Mouse (Mus musculus) erythroblast, embryonic 14.5 days (primary cell): ENCODE measurements at regions not wholly inside any gene's neighbourhood (a gene's known extent, or its start where the extent isn't known, plus 50 kb on each side); places are given as distances from the start of the nearest gene placed in this dataset.

Experiments
- H3K27me3 ChIP-seq: 2 replicates; pipeline ENCODE4 v1.6.1; 2012; ENCODE audit warnings: inconsistent platforms; ENCODE audit not compliant: control insufficient read depth
- H3K36me3 ChIP-seq: 2 replicates; pipeline ENCODE4 v1.6.1; 2012; ENCODE audit warnings: mild to moderate bottlenecking, inconsistent platforms; ENCODE audit not compliant: control insufficient read depth
- H3K4me1 ChIP-seq: 2 replicates; pipeline ENCODE4 v1.6.1; 2012; ENCODE audit warnings: inconsistent platforms; ENCODE audit not compliant: control insufficient read depth
- H3K4me3 ChIP-seq: replicated peaks from 2 replicates; pipeline ENCODE3; 2012; ENCODE audit warnings: moderate library complexity, mild to moderate bottlenecking, inconsistent platforms
- H3K9me3 ChIP-seq: 2 replicates; pipeline ENCODE4 v1.6.1; 2012; ENCODE audit warnings: low read length, inconsistent platforms, mixed read lengths; ENCODE audit not compliant: control insufficient read depth
- GATA1 ChIP-seq: IDR thresholded peaks from 2 replicates; pipeline ENCODE4 v1.6.1; 2012; ENCODE audit warnings: low read length, inconsistent platforms, mixed read lengths
- TAL1 ChIP-seq: IDR thresholded peaks from 3 replicates; pipeline ENCODE4 v1.6.1; 2012; ENCODE audit warnings: low read length, inconsistent platforms, mixed read lengths

GRCm38 (mm10) chr1:138343451-138343850, 69.9 kb downstream of the Atp6v1g3 start:
- peak; percentile 18; the same call in 1 of the 2 replicates for TF ChIP-seq GATA1
- TF ChIP-seq TAL1, result no peak
- Histone ChIP-seq H3K9me3 (no peaks in the 10 kb centered on the region), H3K4me1 (no peaks in the 10 kb centered on the region), H3K27me3 (no peaks in the 10 kb centered on the region), H3K36me3 (no peaks in the 10 kb centered on the region), H3K4me3 (no peak overlapping the region)

GRCm38 (mm10) chr1:138344920-138345319, 71.4 kb downstream of the Atp6v1g3 start:
- no peaks in the 10 kb centered on the region for H3K9me3 ChIP-seq
- H3K4me1 ChIP-seq, result no peaks in the 10 kb centered on the region
- no peak overlapping the region for H3K4me3 ChIP-seq
- no peaks in the 10 kb centered on the region for H3K27me3 ChIP-seq
- no peak for TF ChIP-seq TAL1
- H3K36me3 ChIP-seq, result no peaks in the 10 kb centered on the region

GRCm38 (mm10) chr1:138345992-138346391, 72.5 kb downstream of the Atp6v1g3 start:
- Histone ChIP-seq H3K4me1 (no peaks in the 10 kb centered on the region), H3K27me3 (no peaks in the 10 kb centered on the region), H3K9me3 (no peaks in the 10 kb centered on the region), H3K4me3 (no peak overlapping the region), H3K36me3 (no peaks in the 10 kb centered on the region)
- TF ChIP-seq GATA1 (no peak), TAL1 (no peak)

- Histone ChIP-seq H3K4me1 (no peaks in the 10 kb centered on the region), H3K36me3 (no peaks in the 10 kb centered on the region), H3K27me3 (no peaks in the 10 kb centered on the region), H3K9me3 (no peaks in the 10 kb centered on the region), H3K4me3 (no peak overlapping the region)
- TF ChIP-seq GATA1 (no peak), TAL1 (no peak)
Measured at GRCm38 (mm10) chr1:138346904-138347303, 73.4 kb downstream of the Atp6v1g3 start.

GRCm38 (mm10) chr1:138348447-138348846, 74.9 kb downstream of the Atp6v1g3 start:
- TF ChIP-seq GATA1, result no peak
- no peak for TF ChIP-seq TAL1
- H3K4me3 ChIP-seq, result no peak overlapping the region
- no peaks in the 10 kb centered on the region for H3K9me3 ChIP-seq
- no peaks in the 10 kb centered on the region for H3K27me3 ChIP-seq
- no peaks in the 10 kb centered on the region for H3K36me3 ChIP-seq
- H3K4me1 ChIP-seq, result no peaks in the 10 kb centered on the region

GRCm38 (mm10) chr1:138349099-138349498, 75.6 kb downstream of the Atp6v1g3 start:
- no peaks in the 10 kb centered on the region for H3K4me1 ChIP-seq
- no peaks in the 10 kb centered on the region for H3K36me3 ChIP-seq
- H3K27me3 ChIP-seq, result no peaks in the 10 kb centered on the region
- no peak for TF ChIP-seq TAL1
- no peak for TF ChIP-seq GATA1
- H3K9me3 ChIP-seq, result no peaks in the 10 kb centered on the region
- H3K4me3 ChIP-seq, result no peak overlapping the region

GRCm38 (mm10) chr1:138356407-138356806, 82.9 kb downstream of the Atp6v1g3 start:
- Histone ChIP-seq H3K9me3 (no peaks in the 10 kb centered on the region), H3K36me3 (no peaks in the 10 kb centered on the region), H3K4me3 (no peak overlapping the region), H3K27me3 (no peaks in the 10 kb centered on the region), H3K4me1 (no peaks in the 10 kb centered on the region)
- no peak for TF ChIP-seq TAL1
- no peak for TF ChIP-seq GATA1

GRCm38 (mm10) chr1:138362684-138363472, 89.3 kb downstream of the Atp6v1g3 start:
- Histone ChIP-seq H3K9me3 (no peaks in the 10 kb centered on the region), H3K36me3 (no peaks in the 10 kb centered on the region), H3K27me3 (no peaks in the 10 kb centered on the region), H3K4me3 (no peak overlapping the region), H3K4me1 (no peaks in the 10 kb centered on the region)
- TF ChIP-seq GATA1, result no peak
- TF ChIP-seq TAL1, result no peak

- TF ChIP-seq TAL1 (no peak), GATA1 (no peak)
- H3K9me3 ChIP-seq, result no peaks in the 10 kb centered on the region
- H3K36me3 ChIP-seq, result no peaks in the 10 kb centered on the region
- H3K4me3 ChIP-seq, result no peak overlapping the region
- no peaks in the 10 kb centered on the region for H3K4me1 ChIP-seq
- no peaks in the 10 kb centered on the region for H3K27me3 ChIP-seq
Measured at GRCm38 (mm10) chr1:138369953-138370482, 96.5 kb downstream of the Atp6v1g3 start.
